Mouse (Mus musculus) spleen, adult 2 months (tissue): ENCODE results near the gene Kctd19.

Experiments used
- CTCF ChIP-seq: fragments of 200-500 bp; IDR thresholded peaks from 2 replicates; pipeline ENCODE4 v1.5.1; 2011; ENCODE audit warnings: mild to moderate bottlenecking, inconsistent platforms; ENCODE audit not compliant: insufficient read depth, insufficient read length, insufficient replicate concordance; ENCODE audit errors: extremely low read depth
- POLR2A ChIP-seq: fragments of 200-500 bp; IDR thresholded peaks from 2 replicates; pipeline ENCODE4 v1.6.1; 2011; ENCODE audit warnings: low read depth, low read length, inconsistent platforms

DNA sequence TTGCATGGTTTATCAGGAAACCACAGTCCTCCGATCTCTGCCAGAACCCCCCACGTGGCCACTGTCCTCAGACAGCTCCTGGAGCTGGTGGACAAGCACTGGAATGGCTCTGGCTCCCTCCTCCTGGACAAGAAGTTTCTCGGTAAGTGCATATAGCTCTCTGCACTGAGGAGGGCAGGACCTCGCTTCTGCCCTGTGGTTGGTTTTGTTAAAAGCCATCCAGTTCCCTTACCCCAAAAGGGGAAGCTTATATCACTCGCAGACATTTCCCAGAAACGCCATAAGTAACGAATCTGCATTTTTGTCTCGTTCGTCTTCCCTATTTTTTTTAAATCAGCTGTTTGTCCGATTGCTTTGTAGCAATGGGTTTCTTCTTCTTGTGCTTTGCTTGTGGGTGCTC, 41.9 kb upstream of the Kctd19 start:
- no peak for TF ChIP-seq POLR2A
- no peak for TF ChIP-seq CTCF
